ENCODE assay signal across 14 mouse cellular contexts in genomic region chr13:97290747-97291146, GRCm38 (mm10). TPM values are rescaled to one million over a fixed set of nuclear protein-coding genes. Genes with fewer than 3 reads are reported as not detected.
DNase-seq lines count a peak whose midpoint lies in the region; ATAC-seq and TF ChIP-seq lines count a peak whose summit lies in the region.
"Had no signal": no experiment of that assay in that cellular context is flagged by ENCODE, and none has a peak within 500 bp of the region (broad histone marks: within the 10 kb centered on the region; RNA-seq: fewer than 3 reads in every experiment).

No protein-coding gene starts in this region.

- TF ChIP-seq EP300 in lung, postnatal 0 days (IDR thresholded peaks at IDR 0.05): no peak

- H3K4me3 ChIP-seq in forebrain, embryonic 11.5 days (ENCODE audit: low read depth, low read length): no peak overlapping the region
- H3K4me3 ChIP-seq in forebrain, embryonic 12.5 days (replicated peaks): no peak overlapping the region
- no peak overlapping the region for H3K4me3 ChIP-seq in midbrain, embryonic 10.5 days
- H3K4me3 ChIP-seq in midbrain, embryonic 16.5 days (ENCODE audit: low read depth, low read length): no peak overlapping the region
- H3K4me3 ChIP-seq in hindbrain, embryonic 12.5 days: no peak overlapping the region
- H3K4me3 ChIP-seq in midbrain, embryonic 15.5 days: no peak overlapping the region
- H3K4me3 ChIP-seq in lung, postnatal 0 days (ENCODE audit: low read depth, low read length): no peak overlapping the region
- H3K4me3 ChIP-seq: kidney, embryonic 15.5 days; liver, embryonic 12.5 days had no signal

- WGBS in forebrain, embryonic 11.5 days: 25% methylated on average over 2 of the region's 3 CpGs
- WGBS in forebrain, embryonic 12.5 days: 28% methylated on average over 3 of the region's 3 CpGs
- WGBS in midbrain, embryonic 10.5 days: 21% methylated on average over 3 of the region's 3 CpGs
- WGBS in midbrain, embryonic 16.5 days: 21% methylated on average over 3 of the region's 3 CpGs
- 42% methylated on average over 3 of the region's 3 CpGs for WGBS in hindbrain, embryonic 12.5 days
- WGBS in midbrain, embryonic 15.5 days: 36% methylated on average over 2 of the region's 3 CpGs
- WGBS in lung, postnatal 0 days: 31% methylated on average over 3 of the region's 3 CpGs

- H3K9ac ChIP-seq in forebrain, embryonic 11.5 days (ENCODE audit: low read length): no peak overlapping the region
- H3K9ac ChIP-seq in forebrain, embryonic 12.5 days: no peak overlapping the region
- H3K9ac ChIP-seq in midbrain, embryonic 16.5 days (ENCODE audit: low read depth, low read length): no peak overlapping the region
- no peak overlapping the region for H3K9ac ChIP-seq in hindbrain, embryonic 12.5 days
- H3K9ac ChIP-seq in midbrain, embryonic 15.5 days: no peak overlapping the region
- H3K9ac ChIP-seq in lung, postnatal 0 days (replicated peaks; ENCODE audit: low read depth): no peak overlapping the region
- H3K9ac ChIP-seq: kidney, embryonic 15.5 days; liver, embryonic 12.5 days had no signal

- no peak for TF ChIP-seq CTCF in lung, postnatal 0 days (IDR thresholded peaks at IDR 0.05)

- no peaks in the 10 kb centered on the region for H3K27me3 ChIP-seq in forebrain, embryonic 11.5 days (ENCODE audit: control insufficient read depth, insufficient read depth, low read length)
- no peaks in the 10 kb centered on the region; the same call in 1 of the 2 replicates for H3K27me3 ChIP-seq in forebrain, embryonic 12.5 days
- H3K27me3 ChIP-seq in midbrain, embryonic 10.5 days (ENCODE audit: low read depth, poor library complexity, severe bottlenecking): peaks cover 24% of the 10 kb centered on the region
- H3K27me3 ChIP-seq in midbrain, embryonic 16.5 days (ENCODE audit: control insufficient read depth, insufficient read depth, low read depth, low read length): no peaks in the 10 kb centered on the region
- no peaks in the 10 kb centered on the region for H3K27me3 ChIP-seq in hindbrain, embryonic 12.5 days
- H3K27me3 ChIP-seq in midbrain, embryonic 15.5 days (replicated peaks): no peaks in the 10 kb centered on the region
- H3K27me3 ChIP-seq in lung, postnatal 0 days (replicated peaks; ENCODE audit: insufficient read depth, low read length): no peaks in the 10 kb centered on the region
- H3K27me3 ChIP-seq: kidney, embryonic 15.5 days; liver, embryonic 12.5 days had no signal

- peaks cover 16% of the 10 kb centered on the region; the same call in 1 of the 2 replicates for H3K4me1 ChIP-seq in forebrain, embryonic 11.5 days (replicated peaks; ENCODE audit: control insufficient read depth, insufficient read depth, low read length)
- peaks cover 40% of the 10 kb centered on the region for H3K4me1 ChIP-seq in forebrain, embryonic 12.5 days
- H3K4me1 ChIP-seq in midbrain, embryonic 10.5 days: peaks cover 44% of the 10 kb centered on the region
- H3K4me1 ChIP-seq in midbrain, embryonic 16.5 days (ENCODE audit: control insufficient read depth, insufficient read depth, low read length): peaks cover 14% of the 10 kb centered on the region
- peaks cover 33% of the 10 kb centered on the region for H3K4me1 ChIP-seq in hindbrain, embryonic 12.5 days
- peaks cover 19% of the 10 kb centered on the region for H3K4me1 ChIP-seq in midbrain, embryonic 15.5 days
- peaks cover 4% of the 10 kb centered on the region; the same call in 1 of the 2 replicates for H3K4me1 ChIP-seq in lung, postnatal 0 days (ENCODE audit: insufficient read depth, low read depth, low read length)

- H3K27ac ChIP-seq in forebrain, embryonic 11.5 days (ENCODE audit: low read depth, low read length): no peak overlapping the region
- no peak overlapping the region for H3K27ac ChIP-seq in forebrain, embryonic 12.5 days
- peak overlapping the region; percentile 84 for H3K27ac ChIP-seq in midbrain, embryonic 10.5 days (replicated peaks)
- no peak overlapping the region for H3K27ac ChIP-seq in midbrain, embryonic 16.5 days (ENCODE audit: low read length)
- 0 out of 2 replicates have a peak overlapping the region, but pooled peaks have one; percentile 6 for H3K27ac ChIP-seq in hindbrain, embryonic 12.5 days
- H3K27ac ChIP-seq in midbrain, embryonic 15.5 days: no peak overlapping the region
- H3K27ac ChIP-seq in lung, postnatal 0 days (ENCODE audit: low read length): no peak overlapping the region
- H3K27ac ChIP-seq: kidney, embryonic 15.5 days; liver, embryonic 12.5 days had no signal

- H3K9me3 ChIP-seq in forebrain, embryonic 11.5 days (ENCODE audit: control insufficient read depth, low read length): no peaks in the 10 kb centered on the region
- H3K9me3 ChIP-seq in forebrain, embryonic 12.5 days: no peaks in the 10 kb centered on the region
- no peaks in the 10 kb centered on the region for H3K9me3 ChIP-seq in midbrain, embryonic 10.5 days (replicated peaks)
- H3K9me3 ChIP-seq in midbrain, embryonic 16.5 days (replicated peaks; ENCODE audit: control insufficient read depth, low read length, poor library complexity, severe bottlenecking): no peaks in the 10 kb centered on the region
- no peaks in the 10 kb centered on the region for H3K9me3 ChIP-seq in hindbrain, embryonic 12.5 days (replicated peaks)
- no peaks in the 10 kb centered on the region for H3K9me3 ChIP-seq in midbrain, embryonic 15.5 days
- no peaks in the 10 kb centered on the region for H3K9me3 ChIP-seq in lung, postnatal 0 days (ENCODE audit: low read length)
- H3K9me3 ChIP-seq: G1E; kidney, embryonic 15.5 days; liver, embryonic 12.5 days had no signal

- H3K4me2 ChIP-seq in forebrain, embryonic 11.5 days (ENCODE audit: low read depth, low read length, severe bottlenecking): no peak overlapping the region
- no peak overlapping the region for H3K4me2 ChIP-seq in forebrain, embryonic 12.5 days
- H3K4me2 ChIP-seq in midbrain, embryonic 16.5 days (ENCODE audit: low read length): no peak overlapping the region
- H3K4me2 ChIP-seq in hindbrain, embryonic 12.5 days (replicated peaks): no peak overlapping the region
- no peak overlapping the region for H3K4me2 ChIP-seq in midbrain, embryonic 15.5 days
- no peak overlapping the region for H3K4me2 ChIP-seq in lung, postnatal 0 days (replicated peaks; ENCODE audit: low read depth, low read length)
- H3K4me2 ChIP-seq: kidney, embryonic 15.5 days; liver, embryonic 12.5 days had no signal

- ATAC-seq in forebrain, embryonic 11.5 days (replicated peaks; ENCODE audit: low FRiP score): no peak
- ATAC-seq in forebrain, embryonic 12.5 days (ENCODE audit: low FRiP score): no peak
- no peak; the same call in 1 of the 2 replicates for ATAC-seq in midbrain, embryonic 16.5 days
- ATAC-seq in hindbrain, embryonic 12.5 days (ENCODE audit: low FRiP score): 0 out of 2 replicates have a peak, but pooled peaks have one; percentile 48
- ATAC-seq in midbrain, embryonic 15.5 days (replicated peaks): 0 out of 2 replicates have a peak, but pooled peaks have one; percentile 65
- ATAC-seq in lung, postnatal 0 days: no peak
- ATAC-seq: inflammation-experienced regulatory T-cells, adult 6 months; liver, embryonic 12.5 days had no signal

- peak; percentile 49 for DNase-seq in forebrain, embryonic 11.5 days (ENCODE audit: low spot score)
- DNase-seq in midbrain, embryonic 10.5 days (ENCODE audit: low spot score): no peak
- no peak for DNase-seq in urinary bladder, postnatal 14 days (ENCODE audit: low spot score)
- no peak for DNase-seq in lung, postnatal 0 days (ENCODE audit: low spot score)
- DNase-seq: adrenal gland, postnatal 36 days; thymus, adult 18-20 months had no signal

- no peaks in the 10 kb centered on the region for H3K36me3 ChIP-seq in forebrain, embryonic 11.5 days (ENCODE audit: control insufficient read depth, insufficient read depth, low read length)
- no peaks in the 10 kb centered on the region for H3K36me3 ChIP-seq in forebrain, embryonic 12.5 days (replicated peaks)
- H3K36me3 ChIP-seq in midbrain, embryonic 10.5 days: no peaks in the 10 kb centered on the region
- H3K36me3 ChIP-seq in midbrain, embryonic 16.5 days (ENCODE audit: control insufficient read depth, insufficient read depth, low read length): no peaks in the 10 kb centered on the region
- H3K36me3 ChIP-seq in hindbrain, embryonic 12.5 days: no peaks in the 10 kb centered on the region
- H3K36me3 ChIP-seq in midbrain, embryonic 15.5 days (replicated peaks): no peaks in the 10 kb centered on the region
- H3K36me3 ChIP-seq in lung, postnatal 0 days (ENCODE audit: insufficient read depth, low read length): no peaks in the 10 kb centered on the region
- H3K36me3 ChIP-seq: G1E; kidney, embryonic 15.5 days; liver, embryonic 12.5 days had no signal

RNA-seq across cellular contexts. Expression of gene Enc1, which starts 49.8 kb away (rescaled TPM):
- polyA plus RNA-seq in forebrain, embryonic 11.5 days (2014; fragmentation: Nextera tagmentation; extraction: Ambion mirVana): 17.9 and 20.8 TPM in 2 replicates
- polyA plus RNA-seq in forebrain, embryonic 12.5 days (2016; fragmentation: Nextera tagmentation; extraction: Ambion mirVana): 23.9 and 26.9 TPM in 2 replicates
- polyA plus RNA-seq in midbrain, embryonic 10.5 days (2016; fragmentation: Nextera tagmentation; extraction: Ambion mirVana): 7.5 and 11.2 TPM in 2 replicates
- 103 and 119 TPM in 2 replicates for polyA plus RNA-seq in midbrain, embryonic 16.5 days (2015; fragmentation: Nextera tagmentation; extraction: Ambion mirVana)
- 28.8 and 29.1 TPM in 2 replicates for polyA plus RNA-seq in hindbrain, embryonic 12.5 days (2016; fragmentation: Nextera tagmentation; extraction: Ambion mirVana)
- 76.1 and 81.9 TPM in 2 replicates for polyA plus RNA-seq in midbrain, embryonic 15.5 days (2015; fragmentation: Nextera tagmentation; extraction: Ambion mirVana)
- 2.6 and 4.0 TPM in 2 replicates for polyA plus RNA-seq in lung, postnatal 0 days (2015; fragmentation: Nextera tagmentation; extraction: Ambion mirVana)

Comparison
In these comparisons a context has a peak if more than half of its experiments do, and no peak if none do; other contexts are left out.
1. ATAC-seq: peak in hindbrain, embryonic 12.5 days (single experiment) and midbrain, embryonic 15.5 days (single experiment); none in forebrain, embryonic 11.5 days (single experiment), forebrain, embryonic 12.5 days (single experiment), midbrain, embryonic 16.5 days (single experiment) and lung, postnatal 0 days (single experiment).
2. H3K27ac ChIP-seq: peak in midbrain, embryonic 10.5 days (single experiment) and hindbrain, embryonic 12.5 days (single experiment); none in forebrain, embryonic 11.5 days (single experiment), forebrain, embryonic 12.5 days (single experiment), midbrain, embryonic 16.5 days (single experiment), midbrain, embryonic 15.5 days (single experiment) and lung, postnatal 0 days (single experiment).